Mouse (Mus musculus): ENCODE data around the gene Lmx1b. TPM values are rescaled to one million over a fixed set of nuclear protein-coding genes. Genes with fewer than 3 reads are reported as not detected.

Lmx1b gene
- total RNA-seq, 2 experiments from 2014 or later: 0.30 to 0.53 TPM

DNA sequence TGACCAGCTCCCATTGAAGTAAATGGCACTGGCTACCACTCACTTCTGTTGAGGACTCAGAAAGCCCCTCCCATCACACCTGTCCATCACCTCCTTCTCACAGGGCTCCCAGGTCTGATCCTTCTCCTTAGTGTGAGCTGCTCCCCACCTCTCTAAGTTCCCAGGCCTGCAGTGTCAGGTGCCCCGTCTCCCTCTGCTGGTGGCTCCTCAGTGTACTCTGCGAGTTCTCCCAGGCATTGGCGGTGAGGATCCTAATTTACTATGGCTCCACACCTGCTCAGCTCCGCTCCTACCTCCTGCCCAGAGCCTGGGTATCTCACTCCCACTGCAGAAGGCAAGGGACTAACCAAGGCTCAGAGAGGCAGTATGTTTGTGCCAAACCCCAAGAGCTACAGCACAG lies 57.0 kb downstream of the Lmx1b start:
- DNase-seq (ENCODE audit: low spot score in 2 of 2): no peak

DNA sequence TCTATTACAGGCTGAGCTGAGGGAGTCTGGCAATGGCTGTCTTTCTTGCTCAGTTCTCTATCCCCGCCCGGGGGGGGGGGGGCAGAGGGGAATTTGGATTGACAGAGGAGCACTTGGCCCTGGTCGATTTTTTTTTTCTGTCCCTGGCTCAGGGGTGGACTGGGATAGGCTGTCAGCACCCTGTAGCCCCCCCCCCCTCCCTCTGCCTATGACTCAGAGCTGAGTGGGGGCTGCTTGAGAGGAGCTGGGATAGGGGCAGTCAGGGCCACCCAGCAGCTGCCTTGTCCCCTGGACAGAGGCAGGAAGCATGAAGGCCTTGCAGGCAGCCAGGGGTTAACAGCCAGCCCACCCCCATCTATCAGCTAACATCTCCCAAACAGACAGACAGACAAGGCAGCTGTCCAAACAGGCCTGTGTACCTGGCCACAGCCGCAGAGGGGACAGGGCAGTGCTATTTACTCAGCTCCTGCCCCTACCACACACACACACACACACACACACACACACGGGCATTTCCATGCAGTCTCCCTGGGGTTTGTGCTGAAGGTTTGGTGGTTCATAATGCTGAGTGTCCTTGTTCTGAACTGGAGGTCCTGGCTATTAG lies 57.8 kb downstream of the Lmx1b start:
- DNase-seq (ENCODE audit: low spot score in 2 of 2): no peak

DNA sequence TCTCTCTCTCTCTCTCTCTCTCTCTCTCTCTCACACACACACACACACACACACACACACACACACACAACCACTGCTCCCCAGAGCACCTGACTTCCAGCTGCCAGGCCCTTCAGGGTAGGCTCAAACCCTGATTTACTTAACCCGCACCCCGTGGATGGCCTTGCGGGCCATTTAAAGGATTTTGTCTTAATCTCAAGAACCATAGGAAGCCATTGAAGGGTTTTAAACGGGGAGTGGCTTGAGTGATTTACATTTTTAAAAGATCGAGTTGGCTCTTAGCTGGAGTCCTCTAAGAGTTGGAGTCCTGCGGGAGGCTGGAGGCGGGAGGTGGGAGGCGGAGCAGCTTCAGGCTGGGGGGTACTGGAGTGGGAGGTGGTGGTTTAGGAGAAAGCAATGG lies 58.4 kb downstream of the Lmx1b start:
- DNase-seq (ENCODE audit: low spot score in 2 of 2): no peak

DNA sequence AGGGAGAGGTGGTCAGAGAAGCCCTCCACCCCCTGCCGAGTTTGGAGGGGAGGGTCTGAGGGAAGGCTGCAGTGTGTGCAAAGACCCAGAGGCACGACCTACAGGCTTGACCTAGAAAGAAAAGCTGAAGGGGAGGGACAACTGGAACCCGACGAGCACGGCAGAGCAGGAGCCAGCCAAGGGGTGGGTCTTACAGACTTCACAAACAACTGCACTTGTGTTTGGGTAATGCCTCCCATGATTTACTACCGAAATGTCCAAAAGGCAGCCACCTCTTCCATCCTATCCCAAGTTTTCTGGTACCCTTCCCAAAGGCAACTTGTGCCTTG lies 58.9 kb downstream of the Lmx1b start:
- no peak for DNase-seq (ENCODE audit: low spot score in 2 of 2)

DNA sequence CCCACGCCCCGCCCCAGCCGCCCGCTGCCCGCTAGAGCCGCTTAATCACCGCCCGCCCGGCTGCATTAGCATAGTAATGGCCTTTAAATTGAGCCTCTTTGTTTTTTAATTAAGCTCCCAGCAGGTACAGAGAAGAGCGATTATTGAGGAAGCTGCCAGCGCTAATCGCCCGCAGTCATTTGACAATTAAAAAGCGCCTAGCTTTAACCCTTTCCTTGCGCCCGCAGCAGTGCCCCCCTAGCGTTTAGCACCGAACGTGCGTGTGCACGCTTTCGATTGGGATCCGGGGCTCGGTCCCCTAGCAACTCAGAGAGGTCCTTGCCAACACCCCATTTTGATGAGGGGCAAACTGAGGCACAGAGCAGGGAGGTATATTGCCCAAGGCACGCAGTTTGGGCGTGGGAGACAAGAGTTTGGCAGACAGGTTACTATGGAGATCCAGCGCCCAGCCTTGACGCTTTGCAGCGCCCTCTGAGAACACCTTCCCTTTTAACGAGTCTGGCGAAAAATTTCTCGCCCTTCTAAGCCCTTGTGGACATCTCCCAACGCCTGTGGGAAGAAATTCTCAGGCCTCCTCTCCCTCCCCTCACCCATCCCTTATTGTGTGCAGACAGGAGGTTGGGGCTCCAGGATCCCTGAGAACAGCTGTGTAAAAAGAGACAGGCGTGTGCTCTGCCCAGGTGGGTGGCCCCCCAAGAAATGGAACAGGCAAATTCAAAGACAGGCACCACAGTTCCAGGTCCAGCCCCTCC lies 59.4 kb downstream of the Lmx1b start:
- peak; percentile 38 to 43 for DNase-seq (ENCODE audit: low spot score in 2 of 2)

DNA sequence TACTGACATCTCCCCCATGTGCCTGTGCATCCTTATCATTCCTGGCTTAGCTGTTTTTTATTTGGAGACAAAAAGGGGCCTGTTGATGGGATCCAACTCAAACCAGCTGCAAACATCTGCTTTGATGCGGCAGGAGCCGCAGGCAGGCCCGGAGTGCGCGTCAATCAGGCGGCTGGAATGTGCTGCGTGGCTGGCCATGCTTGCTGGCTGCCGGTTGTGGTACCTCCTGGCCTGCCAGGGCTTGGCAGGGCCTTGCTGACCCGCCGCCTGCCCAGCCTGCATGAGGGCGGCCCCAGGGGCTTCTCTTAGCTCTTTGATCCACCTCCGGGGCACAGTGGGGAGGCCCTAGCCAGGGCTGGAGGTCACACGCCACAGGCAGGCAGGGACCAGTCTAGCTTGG lies 64.9 kb downstream of the Lmx1b start:
- DNase-seq (ENCODE audit: low spot score in 2 of 2): no peak

DNA sequence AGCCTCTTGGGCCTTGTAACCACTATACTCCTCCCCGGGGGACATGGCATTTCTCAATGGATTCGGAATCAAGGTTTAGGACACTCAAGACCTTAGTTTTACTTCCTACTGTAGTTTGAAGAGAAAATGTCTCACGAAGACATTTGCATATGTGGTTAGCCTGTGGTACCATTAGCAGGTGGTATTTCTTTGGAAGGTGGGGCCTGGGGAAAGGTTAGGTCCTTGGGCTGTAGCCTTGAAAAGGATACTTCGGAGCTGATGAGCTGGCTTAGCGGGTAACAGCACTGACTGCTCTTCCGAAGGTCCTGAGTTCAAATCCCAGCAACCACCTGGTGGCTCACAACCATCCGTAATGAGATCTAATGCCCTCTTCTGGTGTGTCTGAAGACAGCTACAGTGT lies 67.2 kb downstream of the Lmx1b start:
- DNase-seq (ENCODE audit: low spot score in 2 of 2): no peak

DNA sequence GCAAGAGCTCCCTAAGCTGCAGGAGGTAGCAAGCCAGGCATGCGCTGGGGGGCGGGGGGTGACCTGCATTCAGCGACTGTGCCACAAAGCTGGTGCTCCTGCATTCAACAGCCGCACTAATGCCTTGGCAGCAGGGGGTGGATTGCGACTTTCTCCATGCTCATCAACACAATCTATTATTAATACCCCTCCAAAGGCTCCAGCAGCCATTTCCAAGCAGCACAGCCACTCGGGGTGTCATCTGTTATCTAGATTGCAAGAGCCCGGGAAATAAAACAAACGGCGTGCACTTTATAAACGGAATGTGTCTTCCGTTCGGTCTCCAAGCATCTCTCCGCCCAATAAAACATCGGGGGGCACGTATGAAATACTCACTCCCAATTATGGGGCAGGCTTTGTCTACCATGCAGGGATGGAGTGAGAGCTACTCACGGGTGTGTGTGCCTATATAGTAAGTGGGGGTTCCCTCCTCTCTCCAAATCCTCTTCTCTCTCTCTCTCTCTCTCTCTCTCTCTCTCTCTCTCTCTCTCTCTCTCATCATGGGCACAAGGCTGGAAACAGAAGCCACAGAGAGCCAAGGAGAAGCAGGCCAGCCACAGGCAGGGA lies 69.0 kb downstream of the Lmx1b start:
- DNase-seq (ENCODE audit: low spot score in 2 of 2): peak in 1 of 2 experiments; percentile 45

DNA sequence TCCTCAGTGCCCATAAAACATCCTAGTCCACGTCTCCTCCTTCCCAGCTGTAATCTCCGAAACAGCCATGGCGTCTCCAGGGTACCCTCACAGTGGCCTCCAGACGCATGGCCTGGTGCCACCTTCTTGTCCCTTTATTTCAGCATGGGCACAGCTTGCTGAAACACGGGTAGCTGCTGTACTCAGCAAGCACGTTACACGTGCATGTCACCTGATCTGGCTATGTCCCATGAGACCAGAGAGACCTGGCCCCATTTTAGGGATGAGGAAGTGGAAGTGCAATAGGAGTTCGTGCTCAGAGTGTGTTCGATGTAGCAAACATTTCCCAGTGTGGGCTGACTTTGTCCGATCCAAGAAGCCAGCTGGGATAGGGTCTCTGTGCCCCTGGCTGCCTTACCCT lies 70.6 kb downstream of the Lmx1b start:
- no peak for DNase-seq (ENCODE audit: low spot score in 2 of 2)

DNA sequence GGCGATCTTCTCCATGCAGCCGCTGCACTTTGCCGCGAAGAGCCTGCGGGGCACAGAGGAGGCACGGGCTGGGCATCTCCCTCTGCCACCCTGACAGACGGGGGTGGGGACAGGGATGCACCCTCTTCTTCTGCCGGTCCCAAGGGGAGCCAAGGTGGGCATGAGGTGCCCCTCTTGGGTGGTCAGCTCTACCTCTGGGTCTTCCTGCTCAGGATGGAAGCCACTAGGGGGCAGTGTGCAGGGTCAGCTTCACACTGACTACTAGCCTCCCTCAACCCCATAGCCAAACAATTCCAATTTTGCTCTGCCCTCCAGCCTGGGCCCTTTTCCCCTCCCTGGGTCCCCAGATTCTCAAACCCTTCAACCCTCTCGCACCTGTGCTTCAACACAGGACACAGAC lies 71.1 kb downstream of the Lmx1b start:
- peak in 1 of 2 experiments; percentile 31 for DNase-seq (ENCODE audit: low spot score in 2 of 2)

DNA sequence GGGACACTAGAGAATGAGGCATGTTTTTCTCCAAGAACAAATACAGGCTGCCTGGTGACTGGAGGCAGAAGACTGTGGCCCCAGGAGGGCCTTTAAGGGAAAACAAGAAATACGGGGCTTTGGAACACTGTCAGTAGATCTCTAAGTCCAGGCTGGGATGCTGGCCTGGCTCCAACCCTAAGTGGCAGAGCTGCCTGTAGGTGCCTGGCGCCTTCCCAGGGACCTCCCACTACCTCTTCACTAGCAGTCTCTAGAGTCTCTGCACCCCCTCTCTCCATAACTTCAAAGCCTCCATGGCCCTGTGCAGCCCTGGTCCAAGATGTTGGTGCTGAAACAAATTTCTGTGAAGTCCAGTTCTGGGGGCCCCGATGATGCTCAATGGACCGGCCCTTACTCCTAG lies 74.4 kb downstream of the Lmx1b start:
- DNase-seq (ENCODE audit: low spot score in 2 of 2): peak in 1 of 2 experiments; percentile 30

DNA sequence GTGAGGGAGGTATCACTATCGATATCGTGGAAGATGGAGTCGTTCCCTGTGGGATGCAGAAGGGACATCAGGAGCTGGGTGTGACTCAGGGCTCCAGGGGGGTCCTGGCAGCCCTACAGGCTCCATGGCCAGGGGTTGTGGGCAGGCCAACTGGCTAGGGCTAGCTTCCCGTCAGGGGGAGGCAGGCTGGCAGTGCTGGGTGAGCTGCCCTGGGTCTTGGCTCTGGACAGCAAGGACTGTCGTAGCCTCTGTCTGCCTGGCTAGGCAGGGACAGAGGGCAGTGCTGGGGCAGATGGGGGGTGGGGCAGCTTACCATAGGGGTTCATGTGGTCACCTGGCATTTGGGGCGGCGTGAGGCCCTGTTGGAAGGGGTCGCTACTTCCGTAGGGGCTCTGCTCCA lies 75.6 kb downstream of the Lmx1b start:
- no peak for DNase-seq (ENCODE audit: low spot score in 2 of 2)

DNA sequence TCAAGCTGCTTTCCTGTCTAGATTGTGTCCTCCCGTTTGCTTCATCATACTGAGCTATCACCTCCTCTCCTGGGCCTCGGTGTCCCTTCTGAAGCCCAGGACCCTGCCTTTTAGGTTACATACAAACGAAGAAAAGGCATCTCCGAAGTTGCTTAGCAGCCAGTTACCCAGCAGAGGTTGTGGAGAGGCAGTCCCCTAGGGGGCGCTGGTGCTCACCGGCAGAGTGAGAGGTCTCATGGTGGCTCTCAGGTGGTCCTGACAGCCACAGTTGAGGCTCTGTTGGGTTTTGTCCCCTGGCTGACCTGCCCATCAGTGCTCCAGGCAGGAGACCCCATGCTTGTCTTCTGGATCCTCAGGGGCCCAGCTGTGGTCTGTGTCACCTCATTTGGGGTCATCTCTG lies 80.6 kb downstream of the Lmx1b start:
- peak; percentile 62 to 65 for DNase-seq (ENCODE audit: low spot score in 2 of 2)

DNA sequence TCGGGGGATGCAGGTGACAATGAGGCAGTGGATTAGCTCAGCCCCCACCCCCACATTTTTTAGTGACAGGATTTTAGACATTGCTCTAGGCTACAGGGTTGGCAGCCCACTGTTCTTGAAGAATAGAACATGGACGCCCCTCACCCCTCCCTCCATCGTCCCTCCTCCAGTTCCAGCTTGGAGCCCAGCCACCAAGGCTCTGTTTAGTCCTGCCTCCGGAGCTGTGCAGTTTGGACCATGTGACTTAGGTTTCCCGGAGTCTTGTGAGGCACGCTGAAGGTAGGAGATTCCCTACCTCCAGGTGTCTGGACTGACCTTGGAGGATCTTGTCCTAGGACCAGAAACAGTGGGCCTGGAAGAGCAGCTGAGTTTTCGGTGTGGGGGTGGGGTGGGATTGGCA lies 81.0 kb downstream of the Lmx1b start:
- DNase-seq (ENCODE audit: low spot score in 2 of 2): no peak

DNA sequence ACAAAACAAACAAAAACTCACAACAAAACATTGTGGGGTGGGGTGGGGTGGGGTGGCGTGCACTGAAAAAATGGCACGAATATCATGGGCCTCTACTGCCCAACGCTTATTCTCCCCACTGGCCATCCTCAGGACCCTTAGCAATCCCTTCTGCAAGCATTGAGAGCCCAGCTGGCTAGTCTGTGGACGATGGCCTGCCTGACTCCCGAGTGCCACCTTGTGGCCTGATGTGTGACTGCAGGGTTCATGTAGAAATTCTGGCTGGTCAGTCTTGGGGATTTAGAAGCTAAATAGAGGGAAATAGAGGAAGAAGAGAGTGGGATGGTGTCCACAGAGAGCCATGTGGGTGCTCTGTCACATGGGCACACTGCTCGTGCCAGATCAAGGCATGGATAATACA lies 82.1 kb downstream of the Lmx1b start:
- DNase-seq (ENCODE audit: low spot score in 2 of 2): peak; percentile 68 to 86

DNA sequence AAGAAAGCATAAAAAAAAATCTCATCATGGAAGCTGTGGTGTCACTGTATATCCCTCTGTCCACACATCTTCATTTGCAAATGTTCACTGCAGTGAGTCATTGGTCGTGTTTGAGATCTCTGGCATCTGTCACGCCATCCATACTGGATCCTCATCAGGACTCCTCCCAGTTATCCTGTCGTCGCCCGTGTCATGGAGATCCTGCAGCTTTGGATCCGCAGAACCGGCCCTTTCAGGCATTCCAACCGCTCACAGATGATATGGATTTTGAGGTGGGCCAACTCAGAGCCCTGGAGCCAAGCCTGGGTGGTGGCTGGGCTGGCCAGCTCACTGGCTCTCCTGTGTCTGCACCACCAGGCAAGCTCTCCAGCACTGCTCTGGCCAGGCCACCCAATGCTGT lies 84.7 kb downstream of the Lmx1b start:
- no peak for DNase-seq (ENCODE audit: low spot score in 2 of 2)

DNA sequence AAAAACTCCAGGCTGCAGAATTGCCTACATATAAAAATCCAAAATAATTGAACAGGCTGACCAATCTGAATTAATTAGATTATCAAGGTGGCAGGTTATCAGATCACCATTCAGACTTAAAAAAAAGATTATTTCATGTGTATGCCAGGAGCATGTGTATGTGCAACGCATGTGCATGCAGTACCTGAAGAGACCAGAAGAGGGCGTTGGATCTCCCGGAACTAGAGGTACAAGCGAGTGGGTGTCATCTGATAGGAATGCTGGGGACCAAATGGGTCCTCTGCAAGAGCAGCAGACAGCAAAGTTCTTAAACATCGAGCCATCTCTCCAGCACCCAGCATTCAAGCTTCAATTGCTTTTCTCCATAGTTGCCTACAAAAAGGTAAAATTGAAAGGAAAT lies 87.6 kb downstream of the Lmx1b start:
- DNase-seq (ENCODE audit: low spot score in 2 of 2): no peak

DNA sequence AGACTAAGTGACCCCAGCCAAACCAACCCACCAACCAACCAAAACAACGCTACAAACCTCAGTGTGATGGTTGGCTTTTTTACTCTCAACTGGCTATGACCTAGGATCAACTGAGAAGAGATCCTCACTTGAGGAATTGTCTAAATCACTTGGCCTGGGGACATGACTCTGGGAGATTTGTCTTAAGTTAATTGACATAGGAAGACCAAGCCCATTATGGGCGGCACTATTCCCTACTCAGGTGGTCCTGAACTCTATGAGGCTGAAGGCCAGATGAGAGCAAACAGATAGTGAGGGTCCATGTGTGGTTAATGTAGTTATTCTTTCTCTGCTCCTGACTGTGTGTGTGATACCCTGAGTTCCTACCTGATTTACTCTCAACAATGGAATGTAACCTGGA lies 92.7 kb downstream of the Lmx1b start:
- no peak for DNase-seq (ENCODE audit: low spot score in 2 of 2)

DNA sequence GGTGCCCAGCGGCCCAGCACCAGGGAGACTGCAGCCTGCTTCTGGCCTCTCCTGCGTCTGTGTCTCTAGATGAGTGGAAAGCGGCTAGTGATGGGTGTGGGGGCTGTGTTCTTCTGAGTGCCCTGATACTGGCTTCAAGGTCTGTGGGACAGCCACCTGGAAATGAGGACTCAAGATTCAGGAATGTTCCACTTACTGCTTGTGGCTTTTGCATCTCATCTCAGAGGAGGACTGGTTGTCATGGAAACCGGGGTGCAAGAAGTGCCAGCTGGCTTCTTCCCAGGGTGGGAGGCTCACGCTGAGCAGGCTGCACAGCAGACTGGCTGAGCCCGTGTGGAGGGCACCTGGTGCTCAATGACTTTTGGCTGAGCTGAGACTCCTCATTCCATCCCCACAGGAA lies 93.4 kb downstream of the Lmx1b start:
- DNase-seq (ENCODE audit: low spot score in 2 of 2): peak; percentile 91 to 98

DNA sequence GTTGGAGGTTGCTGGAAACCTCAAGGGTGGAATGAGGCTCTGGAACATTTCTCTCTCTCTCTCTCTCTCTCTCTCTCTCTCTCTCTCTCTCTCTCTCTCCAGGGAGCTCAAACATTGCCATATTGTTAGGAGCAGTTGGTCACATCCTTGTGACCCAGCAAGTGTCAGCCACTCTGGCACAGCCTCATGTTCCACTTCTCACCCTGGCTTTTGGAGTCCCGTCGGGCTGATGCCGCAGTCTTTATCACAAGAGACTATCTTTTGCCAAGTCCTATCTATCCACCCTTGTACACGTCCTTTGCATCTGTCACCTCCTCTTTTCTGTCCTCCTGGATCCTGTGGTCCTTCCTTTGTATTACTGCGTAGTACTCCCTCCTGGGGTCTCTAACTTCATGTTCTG lies 94.3 kb downstream of the Lmx1b start:
- DNase-seq (ENCODE audit: low spot score in 2 of 2): no peak

DNA sequence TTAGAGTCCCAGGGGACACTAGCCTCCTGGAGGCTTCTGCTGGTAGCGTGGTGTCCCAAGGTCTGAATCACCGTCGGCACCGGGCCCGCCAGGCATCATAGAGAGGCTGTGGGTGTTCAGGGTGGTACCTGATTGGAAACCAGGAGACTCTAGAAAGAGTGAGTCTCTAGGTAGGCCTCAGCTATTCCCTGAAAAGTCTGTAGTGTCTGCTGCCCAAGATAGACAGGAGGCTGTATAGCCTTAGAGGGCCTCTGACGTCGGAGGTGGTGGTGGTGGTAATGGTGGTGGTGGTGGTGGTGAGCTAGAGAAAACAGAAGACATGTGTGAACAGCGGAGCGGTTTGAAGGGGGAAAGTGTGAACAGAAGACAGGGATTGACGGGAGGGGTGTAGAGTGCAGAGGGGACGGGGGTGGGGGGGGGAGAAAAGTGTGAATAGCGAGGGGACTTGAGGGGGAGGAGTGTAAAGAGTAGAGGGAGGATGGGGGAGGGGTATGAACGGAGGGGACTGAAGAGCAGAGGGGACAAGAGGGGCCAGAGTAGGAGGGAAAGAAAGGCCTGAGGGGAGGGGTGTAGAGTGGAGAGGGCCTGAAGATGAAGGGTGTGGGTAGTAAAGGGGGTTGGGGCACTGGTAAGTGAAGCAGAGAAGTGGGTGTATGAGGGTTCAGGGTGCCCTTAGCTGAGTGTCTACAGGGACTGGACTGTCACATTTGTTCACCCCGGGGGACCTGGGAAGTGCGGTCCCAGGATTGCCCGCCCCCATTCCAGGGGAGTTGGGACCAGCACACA lies 95.3 kb downstream of the Lmx1b start:
- no peak for DNase-seq (ENCODE audit: low spot score in 2 of 2)

DNA sequence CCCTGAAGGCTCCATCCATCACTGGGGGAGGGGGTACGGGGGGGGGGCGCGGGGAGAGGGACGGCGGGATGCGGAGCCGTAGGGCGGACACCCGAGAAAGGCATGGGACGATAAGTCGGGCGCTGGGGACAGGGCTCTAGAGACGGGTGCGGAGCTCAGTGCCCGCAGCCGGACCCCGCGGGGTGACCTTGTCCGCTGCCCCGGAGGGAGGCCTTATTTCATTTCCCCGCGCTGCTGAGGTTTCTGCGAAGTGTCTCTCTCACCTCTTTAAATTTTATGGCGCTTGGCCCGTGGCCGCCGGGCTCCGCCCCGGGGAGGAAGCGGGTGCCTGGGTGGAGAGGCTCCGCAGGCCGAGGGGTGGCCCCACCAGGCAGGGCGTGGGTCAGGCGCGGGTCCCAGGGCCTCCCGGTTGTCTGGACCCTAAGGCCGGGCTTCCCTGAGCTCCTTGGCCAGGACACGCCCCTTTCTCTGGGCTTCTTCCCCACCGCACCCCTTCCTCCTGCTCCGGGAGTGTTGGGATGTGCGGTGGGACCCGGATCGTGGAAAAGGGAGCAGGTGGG lies 96.0 kb downstream of the Lmx1b start:
- no peak for DNase-seq (ENCODE audit: low spot score in 2 of 2)

Data from layer of hippocampus, adult 18-20 months (tissue).